Mouse (Mus musculus): Measurements from ENCODE around the gene Edil3. TPM values are rescaled to one million over a fixed set of nuclear protein-coding genes. Genes with fewer than 3 reads are reported as not detected.

Gene Edil3
- polyA plus RNA-seq, 1 experiment from 2014 or later = 6.2 TPM

DNA sequence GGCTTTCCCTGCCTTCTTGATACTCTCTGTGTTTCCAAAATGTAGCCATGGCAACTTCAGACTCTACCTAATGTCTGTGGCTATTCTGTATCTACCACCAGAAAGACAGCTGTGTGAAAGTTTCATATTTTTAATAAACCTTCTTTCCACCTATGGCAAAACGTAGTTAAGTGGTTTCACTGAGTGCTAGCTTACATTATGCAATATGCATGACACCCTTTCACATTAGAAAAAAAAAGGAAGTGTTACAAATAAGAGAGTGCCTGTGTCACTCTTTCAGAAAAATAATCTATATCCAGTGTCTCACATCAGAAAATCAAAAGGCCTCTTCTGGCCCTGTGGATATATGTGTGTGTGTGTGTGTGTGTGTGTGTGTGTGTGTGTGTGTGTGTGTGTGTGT lies 346.7 kb downstream of the Edil3 start:
- no peak overlapping the region for H3K4me2 ChIP-seq (ENCODE audit: low read depth, low read length)
- no peak overlapping the region for H3K27ac ChIP-seq (ENCODE audit: low read length)
- 85% methylated on average over 1 of the region's 1 CpGs for WGBS
- H3K4me1 ChIP-seq (ENCODE audit: control insufficient read depth, insufficient read depth, low read length) = no peaks in the 10 kb centered on the region
- no peak for ATAC-seq
- H3K36me3 ChIP-seq (ENCODE audit: control insufficient read depth, insufficient read depth, low read length) = no peaks in the 10 kb centered on the region
- no peaks in the 10 kb centered on the region for H3K9me3 ChIP-seq (ENCODE audit: control insufficient read depth, low read length)
- H3K4me3 ChIP-seq (ENCODE audit: low read length) = no peak overlapping the region
- H3K9ac ChIP-seq (ENCODE audit: low read depth, low read length) = no peak overlapping the region
- no peaks in the 10 kb centered on the region for H3K27me3 ChIP-seq (replicated peaks; ENCODE audit: control insufficient read depth, insufficient read depth, low read length)

GRCm38 (mm10) chr13:89170040-89170439 lies 348.8 kb downstream of the Edil3 start:
- Histone ChIP-seq H3K36me3 (ENCODE audit: control insufficient read depth, insufficient read depth, low read length) (no peaks in the 10 kb centered on the region), H3K27me3 (replicated peaks; ENCODE audit: control insufficient read depth, insufficient read depth, low read length) (no peaks in the 10 kb centered on the region), H3K4me1 (ENCODE audit: control insufficient read depth, insufficient read depth, low read length) (no peaks in the 10 kb centered on the region), H3K9ac (ENCODE audit: low read depth, low read length) (no peak overlapping the region), H3K27ac (ENCODE audit: low read length) (no peak overlapping the region), H3K4me3 (ENCODE audit: low read length) (no peak overlapping the region), H3K9me3 (ENCODE audit: control insufficient read depth, low read length) (no peaks in the 10 kb centered on the region), H3K4me2 (ENCODE audit: low read depth, low read length) (no peak overlapping the region)
- no peak for ATAC-seq
- WGBS = 89% methylated on average over 4 of the region's 4 CpGs

DNA sequence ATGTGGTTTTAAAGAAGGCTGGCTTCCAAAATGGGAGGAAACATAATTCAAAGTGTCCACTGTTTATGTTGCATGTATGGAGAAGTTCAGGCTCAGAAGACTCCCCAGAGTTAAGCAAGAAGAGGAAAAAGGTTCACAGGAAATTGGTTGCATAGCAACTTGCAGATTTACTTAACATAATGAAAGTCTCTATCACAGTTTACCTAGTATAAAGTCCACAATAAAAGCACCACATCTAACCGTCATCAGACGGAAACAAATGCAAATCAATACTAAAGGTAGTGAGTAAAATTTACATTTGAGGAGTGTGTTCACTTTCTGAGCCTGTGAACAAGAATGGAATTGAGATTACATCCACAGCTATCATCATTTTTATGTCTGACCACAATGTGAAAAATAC lies 353.9 kb downstream of the Edil3 start:
- Histone ChIP-seq H3K27me3 (replicated peaks; ENCODE audit: control insufficient read depth, insufficient read depth, low read length) (no peaks in the 10 kb centered on the region), H3K4me1 (ENCODE audit: control insufficient read depth, insufficient read depth, low read length) (no peaks in the 10 kb centered on the region), H3K4me3 (ENCODE audit: low read length) (no peak overlapping the region), H3K9ac (ENCODE audit: low read depth, low read length) (no peak overlapping the region), H3K4me2 (ENCODE audit: low read depth, low read length) (no peak overlapping the region), H3K27ac (ENCODE audit: low read length) (no peak overlapping the region), H3K36me3 (ENCODE audit: control insufficient read depth, insufficient read depth, low read length) (no peaks in the 10 kb centered on the region), H3K9me3 (ENCODE audit: control insufficient read depth, low read length) (no peaks in the 10 kb centered on the region)
- no peak for ATAC-seq
- 45% methylated on average over 2 of the region's 2 CpGs for WGBS

GRCm38 (mm10) chr13:89189051-89189450 lies 367.8 kb downstream of the Edil3 start:
- Histone ChIP-seq H3K36me3 (ENCODE audit: control insufficient read depth, insufficient read depth, low read length) (no peaks in the 10 kb centered on the region), H3K9ac (ENCODE audit: low read depth, low read length) (no peak overlapping the region), H3K4me3 (ENCODE audit: low read length) (no peak overlapping the region), H3K4me2 (ENCODE audit: low read depth, low read length) (no peak overlapping the region), H3K27me3 (replicated peaks; ENCODE audit: control insufficient read depth, insufficient read depth, low read length) (no peaks in the 10 kb centered on the region), H3K9me3 (ENCODE audit: control insufficient read depth, low read length) (no peaks in the 10 kb centered on the region), H3K4me1 (ENCODE audit: control insufficient read depth, insufficient read depth, low read length) (no peaks in the 10 kb centered on the region), H3K27ac (ENCODE audit: low read length) (no peak overlapping the region)
- WGBS = 92% methylated on average over 1 of the region's 1 CpGs
- ATAC-seq = no peak

- H3K4me3 ChIP-seq (ENCODE audit: low read length) = no peak overlapping the region
- 63% methylated on average over 2 of the region's 2 CpGs for WGBS
These were observed 375.7 kb downstream of the Edil3 start for GRCm38 (mm10) chr13:89197019-89197418.

GRCm38 (mm10) chr13:89199275-89199674 lies 378.0 kb downstream of the Edil3 start:
- 52% methylated on average over 2 of the region's 2 CpGs for WGBS
- Histone ChIP-seq H3K27me3 (replicated peaks; ENCODE audit: control insufficient read depth, insufficient read depth, low read length) (no peaks in the 10 kb centered on the region), H3K4me2 (ENCODE audit: low read depth, low read length) (no peak overlapping the region), H3K27ac (ENCODE audit: low read length) (no peak overlapping the region), H3K4me1 (ENCODE audit: control insufficient read depth, insufficient read depth, low read length) (no peaks in the 10 kb centered on the region), H3K9ac (ENCODE audit: low read depth, low read length) (no peak overlapping the region), H3K9me3 (ENCODE audit: control insufficient read depth, low read length) (no peaks in the 10 kb centered on the region), H3K36me3 (ENCODE audit: control insufficient read depth, insufficient read depth, low read length) (no peaks in the 10 kb centered on the region), H3K4me3 (ENCODE audit: low read length) (no peak overlapping the region)
- no peak for ATAC-seq

More at GRCm38 (mm10) chr13:89197019-89197418, 375.7 kb downstream of the Edil3 start:
- Histone ChIP-seq H3K4me1 (ENCODE audit: control insufficient read depth, insufficient read depth, low read length) (no peaks in the 10 kb centered on the region), H3K9ac (ENCODE audit: low read depth, low read length) (no peak overlapping the region), H3K27me3 (replicated peaks; ENCODE audit: control insufficient read depth, insufficient read depth, low read length) (no peaks in the 10 kb centered on the region), H3K27ac (ENCODE audit: low read length) (no peak overlapping the region), H3K9me3 (ENCODE audit: control insufficient read depth, low read length) (no peaks in the 10 kb centered on the region), H3K36me3 (ENCODE audit: control insufficient read depth, insufficient read depth, low read length) (no peaks in the 10 kb centered on the region), H3K4me2 (ENCODE audit: low read depth, low read length) (no peak overlapping the region)
- no peak for ATAC-seq

- H3K4me3 ChIP-seq (ENCODE audit: low read length) = no peak overlapping the region
- no peak overlapping the region for H3K9ac ChIP-seq (ENCODE audit: low read depth, low read length)
- H3K27ac ChIP-seq (ENCODE audit: low read length) = no peak overlapping the region
- no peak for ATAC-seq
- H3K4me2 ChIP-seq (ENCODE audit: low read depth, low read length) = no peak overlapping the region
- no peaks in the 10 kb centered on the region for H3K27me3 ChIP-seq (replicated peaks; ENCODE audit: control insufficient read depth, insufficient read depth, low read length)
- no peaks in the 10 kb centered on the region for H3K36me3 ChIP-seq (ENCODE audit: control insufficient read depth, insufficient read depth, low read length)
- H3K9me3 ChIP-seq (ENCODE audit: control insufficient read depth, low read length) = no peaks in the 10 kb centered on the region
- H3K4me1 ChIP-seq (ENCODE audit: control insufficient read depth, insufficient read depth, low read length) = no peaks in the 10 kb centered on the region
- WGBS = 100% methylated on average over 1 of the region's 1 CpGs
These were observed 416.8 kb downstream of the Edil3 start for GRCm38 (mm10) chr13:89238104-89238503.

- Histone ChIP-seq H3K36me3 (ENCODE audit: control insufficient read depth, insufficient read depth, low read length) (no peaks in the 10 kb centered on the region), H3K4me3 (ENCODE audit: low read length) (no peak overlapping the region), H3K4me2 (ENCODE audit: low read depth, low read length) (no peak overlapping the region), H3K9me3 (ENCODE audit: control insufficient read depth, low read length) (no peaks in the 10 kb centered on the region), H3K27me3 (replicated peaks; ENCODE audit: control insufficient read depth, insufficient read depth, low read length) (no peaks in the 10 kb centered on the region), H3K27ac (ENCODE audit: low read length) (no peak overlapping the region), H3K9ac (ENCODE audit: low read depth, low read length) (no peak overlapping the region), H3K4me1 (ENCODE audit: control insufficient read depth, insufficient read depth, low read length) (no peaks in the 10 kb centered on the region)
- 82% methylated on average over 4 of the region's 4 CpGs for WGBS
- no peak for ATAC-seq
These were observed 432.8 kb downstream of the Edil3 start for GRCm38 (mm10) chr13:89253990-89254642.

DNA sequence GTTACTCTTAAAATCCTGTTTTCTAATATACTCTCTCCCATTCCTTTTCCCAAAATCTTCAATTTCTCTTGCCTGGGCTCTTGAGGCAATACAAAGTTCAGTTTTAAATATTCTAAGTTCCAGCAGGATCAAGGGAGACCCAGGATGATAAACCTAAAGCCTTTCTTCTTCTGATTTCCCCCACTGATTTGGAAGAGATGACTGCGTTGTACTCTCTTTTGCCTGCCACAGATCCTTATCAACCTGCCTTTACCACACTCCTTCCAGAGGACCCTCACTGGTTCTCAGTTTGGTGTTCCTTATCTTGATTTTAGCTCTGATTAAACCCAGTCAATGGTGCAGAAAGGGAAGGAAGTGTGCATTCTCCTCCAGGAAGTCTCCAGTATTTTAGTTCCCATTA lies 435.6 kb downstream of the Edil3 start:
- no peak overlapping the region for H3K4me2 ChIP-seq (ENCODE audit: low read depth, low read length)
- no peak overlapping the region for H3K27ac ChIP-seq (ENCODE audit: low read length)
- no peaks in the 10 kb centered on the region for H3K4me1 ChIP-seq (ENCODE audit: control insufficient read depth, insufficient read depth, low read length)
- no peaks in the 10 kb centered on the region for H3K9me3 ChIP-seq (ENCODE audit: control insufficient read depth, low read length)
- no peaks in the 10 kb centered on the region for H3K27me3 ChIP-seq (replicated peaks; ENCODE audit: control insufficient read depth, insufficient read depth, low read length)
- ATAC-seq = no peak
- H3K36me3 ChIP-seq (ENCODE audit: control insufficient read depth, insufficient read depth, low read length) = no peaks in the 10 kb centered on the region
- WGBS = 71% methylated on average over 1 of the region's 1 CpGs
- H3K9ac ChIP-seq (ENCODE audit: low read depth, low read length) = no peak overlapping the region
- no peak overlapping the region for H3K4me3 ChIP-seq (ENCODE audit: low read length)

- Histone ChIP-seq H3K4me2 (ENCODE audit: low read depth, low read length) (no peak overlapping the region), H3K4me1 (ENCODE audit: control insufficient read depth, insufficient read depth, low read length) (no peaks in the 10 kb centered on the region), H3K9ac (ENCODE audit: low read depth, low read length) (no peak overlapping the region), H3K27me3 (replicated peaks; ENCODE audit: control insufficient read depth, insufficient read depth, low read length) (no peaks in the 10 kb centered on the region), H3K4me3 (ENCODE audit: low read length) (no peak overlapping the region), H3K27ac (ENCODE audit: low read length) (no peak overlapping the region), H3K9me3 (ENCODE audit: control insufficient read depth, low read length) (no peaks in the 10 kb centered on the region), H3K36me3 (ENCODE audit: control insufficient read depth, insufficient read depth, low read length) (no peaks in the 10 kb centered on the region)
- WGBS = 64% methylated on average over 5 of the region's 5 CpGs
- no peak for ATAC-seq
These were observed 465.5 kb downstream of the Edil3 start for GRCm38 (mm10) chr13:89286696-89287305.

Measured in intestine, embryonic 16.5 days (tissue).